Mouse (Mus musculus): ENCODE results near the gene Hsd17b10. TPM values are rescaled to one million over a fixed set of nuclear protein-coding genes. Genes with fewer than 3 reads are reported as not detected.

Gene Hsd17b10
- polyA plus RNA-seq, 1 experiment, result 69.7 TPM

DNA sequence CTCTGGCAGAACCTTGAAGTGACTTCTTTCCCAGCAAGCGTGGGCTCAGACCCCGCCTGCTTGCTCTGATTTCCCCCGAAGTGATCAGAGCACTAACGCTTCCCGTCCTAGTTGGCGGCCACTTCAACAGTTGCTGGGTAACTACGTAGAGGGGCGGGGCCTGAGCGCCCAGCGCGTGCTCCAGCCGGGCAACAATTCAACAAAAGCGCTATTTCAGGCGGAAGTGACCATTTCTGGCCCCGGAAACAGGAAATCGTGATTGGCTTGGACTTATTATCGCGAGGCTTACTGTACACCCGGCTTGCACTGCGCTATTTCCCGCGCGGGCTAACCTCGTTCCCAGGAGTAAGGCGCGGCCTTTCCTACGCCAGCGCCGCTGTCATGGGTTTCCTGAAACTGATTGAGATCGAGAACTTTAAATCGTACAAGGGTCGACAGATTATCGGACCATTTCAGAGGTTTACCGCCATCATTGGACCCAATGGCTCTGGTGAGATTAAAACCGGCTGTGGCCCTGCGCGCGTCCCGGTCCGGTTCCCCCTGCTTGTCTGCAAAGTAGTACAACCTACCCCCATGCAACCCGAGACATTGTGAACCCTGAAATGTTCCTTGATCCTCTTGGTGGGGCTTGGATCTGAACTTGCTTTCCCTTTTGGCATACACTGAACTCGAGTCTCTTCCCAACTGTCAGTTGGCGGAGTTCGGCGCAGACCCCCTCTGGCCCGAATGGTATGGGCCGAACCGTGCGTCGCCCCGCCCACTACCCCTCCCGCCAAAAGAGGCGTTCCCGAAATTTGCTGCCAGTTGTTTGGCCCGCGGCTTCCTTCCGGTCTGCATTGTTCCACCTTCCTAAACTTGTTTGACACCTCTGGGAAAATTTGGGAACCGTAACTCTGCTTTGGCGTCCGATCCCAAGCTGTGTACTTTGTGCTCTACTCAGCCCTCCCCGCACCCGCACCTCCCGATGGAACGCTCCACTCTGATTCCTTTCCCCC lies 14.8 kb downstream of the Hsd17b10 start, which contains the start of the genes Ribc1 and Smc1a:
Ribc1 (minus strand) TSS at position 145 of the 995 bp plus-strand sequence.
Smc1a (plus strand) TSS at position 278 of the 995 bp plus-strand sequence.
- peak; percentile 83 for DNase-seq
- WGBS, result under 1% methylated on average over 64 of the region's 64 CpGs
- Histone ChIP-seq H3K4me3 (ENCODE audit: control insufficient read depth, insufficient read depth, low read length) (peak within 1 kb of the TSS; percentile 94), H3K4me1 (replicated peaks; ENCODE audit: control insufficient read depth, insufficient read depth, low read length) (peaks cover 5% of the 10 kb centered on the region), H3K36me3 (ENCODE audit: control insufficient read depth, insufficient read depth, low read length) (no peaks in the 10 kb centered on the region), H3K27me3 (ENCODE audit: control insufficient read depth, insufficient read depth, low read length) (no peaks in the 10 kb centered on the region), H3K27ac (ENCODE audit: control insufficient read depth, insufficient read depth, low read length) (peak within 1 kb of the TSS; percentile 84)
- TF ChIP-seq POLR2A (IDR thresholded peaks at IDR 0.05; ENCODE audit: control insufficient read depth, extremely low read depth, insufficient read depth, low read length, poor library complexity) (peak; percentile 39; the same call in 1 of the 2 replicates), CTCF (IDR thresholded peaks at IDR 0.05; ENCODE audit: borderline replicate concordance, control insufficient read depth, extremely low read depth, insufficient read depth, low read length, poor library complexity) (no peak)

GRCm38 (mm10) chrX:152017186-152017585 lies 15.5 kb downstream of the Hsd17b10 start:
- no peak for DNase-seq
- TF ChIP-seq POLR2A (IDR thresholded peaks at IDR 0.05; ENCODE audit: control insufficient read depth, extremely low read depth, insufficient read depth, low read length, poor library complexity) (no peak), CTCF (IDR thresholded peaks at IDR 0.05; ENCODE audit: borderline replicate concordance, control insufficient read depth, extremely low read depth, insufficient read depth, low read length, poor library complexity) (no peak)
- H3K4me1 ChIP-seq (replicated peaks; ENCODE audit: control insufficient read depth, insufficient read depth, low read length), result peaks cover 5% of the 10 kb centered on the region
- 2% methylated on average over 14 of the region's 14 CpGs for WGBS
- H3K36me3 ChIP-seq (ENCODE audit: control insufficient read depth, insufficient read depth, low read length), result no peaks in the 10 kb centered on the region
- H3K27ac ChIP-seq (ENCODE audit: control insufficient read depth, insufficient read depth, low read length), result peak overlapping the region; percentile 21; the same call in 1 of the 2 replicates
- H3K4me3 ChIP-seq (ENCODE audit: control insufficient read depth, insufficient read depth, low read length), result peak overlapping the region; percentile 94
- no peaks in the 10 kb centered on the region for H3K27me3 ChIP-seq (ENCODE audit: control insufficient read depth, insufficient read depth, low read length)

GRCm38 (mm10) chrX:152019294-152019693 lies 17.6 kb downstream of the Hsd17b10 start:
- H3K27me3 ChIP-seq (ENCODE audit: control insufficient read depth, insufficient read depth, low read length), result no peaks in the 10 kb centered on the region
- peaks cover 5% of the 10 kb centered on the region for H3K4me1 ChIP-seq (replicated peaks; ENCODE audit: control insufficient read depth, insufficient read depth, low read length)
- TF ChIP-seq POLR2A (IDR thresholded peaks at IDR 0.05; ENCODE audit: control insufficient read depth, extremely low read depth, insufficient read depth, low read length, poor library complexity) (no peak), CTCF (IDR thresholded peaks at IDR 0.05; ENCODE audit: borderline replicate concordance, control insufficient read depth, extremely low read depth, insufficient read depth, low read length, poor library complexity) (no peak)
- DNase-seq, result no peak
- no peak overlapping the region for H3K27ac ChIP-seq (ENCODE audit: control insufficient read depth, insufficient read depth, low read length)
- H3K4me3 ChIP-seq (ENCODE audit: control insufficient read depth, insufficient read depth, low read length), result no peak overlapping the region
- no peaks in the 10 kb centered on the region for H3K36me3 ChIP-seq (ENCODE audit: control insufficient read depth, insufficient read depth, low read length)
- WGBS, result 12% methylated on average over 2 of the region's 2 CpGs

- DNase-seq, result no peak
- H3K4me1 ChIP-seq (replicated peaks; ENCODE audit: control insufficient read depth, insufficient read depth, low read length), result no peaks in the 10 kb centered on the region
- peaks cover 33% of the 10 kb centered on the region for H3K36me3 ChIP-seq (ENCODE audit: control insufficient read depth, insufficient read depth, low read length)
- H3K27ac ChIP-seq (ENCODE audit: control insufficient read depth, insufficient read depth, low read length), result no peak overlapping the region
- no peaks in the 10 kb centered on the region for H3K27me3 ChIP-seq (ENCODE audit: control insufficient read depth, insufficient read depth, low read length)
- H3K4me3 ChIP-seq (ENCODE audit: control insufficient read depth, insufficient read depth, low read length), result no peak overlapping the region
- TF ChIP-seq POLR2A (IDR thresholded peaks at IDR 0.05; ENCODE audit: control insufficient read depth, extremely low read depth, insufficient read depth, low read length, poor library complexity), result no peak
- TF ChIP-seq CTCF (IDR thresholded peaks at IDR 0.05; ENCODE audit: borderline replicate concordance, control insufficient read depth, extremely low read depth, insufficient read depth, low read length, poor library complexity), result no peak
Measured at GRCm38 (mm10) chrX:152039865-152040264, 38.2 kb downstream of the Hsd17b10 start.

DNA sequence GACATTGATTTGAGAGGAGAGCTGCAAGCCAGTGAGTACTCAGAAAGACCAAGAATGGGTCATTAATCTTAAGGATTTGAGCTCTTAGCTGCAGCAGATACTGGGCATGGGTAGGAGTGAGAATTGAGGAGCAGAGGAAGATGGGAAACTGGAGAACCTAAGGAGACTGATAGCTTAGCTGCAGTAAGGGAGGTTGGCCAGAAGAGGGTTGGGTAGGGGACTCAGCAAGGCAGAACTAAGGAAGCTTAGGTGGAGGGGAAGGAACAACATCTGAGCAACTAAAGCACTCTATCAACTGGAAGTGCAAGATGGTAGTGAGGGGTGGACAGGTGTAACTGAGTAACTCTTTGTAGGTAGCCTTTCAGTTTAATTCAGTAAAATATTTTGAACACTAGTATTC lies 45.6 kb downstream of the Hsd17b10 start:
- H3K27me3 ChIP-seq (ENCODE audit: control insufficient read depth, insufficient read depth, low read length), result no peaks in the 10 kb centered on the region
- no peak for TF ChIP-seq CTCF (IDR thresholded peaks at IDR 0.05; ENCODE audit: borderline replicate concordance, control insufficient read depth, extremely low read depth, insufficient read depth, low read length, poor library complexity)
- TF ChIP-seq POLR2A (IDR thresholded peaks at IDR 0.05; ENCODE audit: control insufficient read depth, extremely low read depth, insufficient read depth, low read length, poor library complexity), result no peak
- no peak overlapping the region for H3K27ac ChIP-seq (ENCODE audit: control insufficient read depth, insufficient read depth, low read length)
- H3K4me1 ChIP-seq (replicated peaks; ENCODE audit: control insufficient read depth, insufficient read depth, low read length), result no peaks in the 10 kb centered on the region
- H3K4me3 ChIP-seq (ENCODE audit: control insufficient read depth, insufficient read depth, low read length), result no peak overlapping the region
- DNase-seq, result no peak
- H3K36me3 ChIP-seq (ENCODE audit: control insufficient read depth, insufficient read depth, low read length), result peaks cover 28% of the 10 kb centered on the region

DNA sequence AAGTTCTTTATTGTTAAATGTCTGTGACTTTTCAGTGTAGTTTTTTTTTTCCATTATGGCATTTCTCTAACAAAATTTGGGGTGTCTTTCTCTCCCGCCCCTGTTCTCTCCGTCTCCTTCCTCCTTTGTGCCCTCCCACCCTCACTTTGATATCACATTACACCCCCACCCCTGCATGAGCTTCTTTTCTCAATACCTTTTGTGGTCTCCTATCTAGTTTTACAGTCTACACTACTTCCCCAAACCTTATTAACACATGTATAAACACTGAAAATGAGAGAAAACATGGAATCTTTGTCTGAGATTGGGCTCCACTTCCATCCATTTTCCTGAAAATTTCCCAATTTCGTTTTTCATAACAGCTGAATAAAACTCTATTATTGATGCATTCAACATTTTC lies 50.9 kb downstream of the Hsd17b10 start:
- WGBS, result 81% methylated on average over 3 of the region's 3 CpGs
- H3K4me1 ChIP-seq (replicated peaks; ENCODE audit: control insufficient read depth, insufficient read depth, low read length), result no peaks in the 10 kb centered on the region
- TF ChIP-seq POLR2A (IDR thresholded peaks at IDR 0.05; ENCODE audit: control insufficient read depth, extremely low read depth, insufficient read depth, low read length, poor library complexity) (no peak), CTCF (IDR thresholded peaks at IDR 0.05; ENCODE audit: borderline replicate concordance, control insufficient read depth, extremely low read depth, insufficient read depth, low read length, poor library complexity) (no peak)
- peaks cover 17% of the 10 kb centered on the region for H3K36me3 ChIP-seq (ENCODE audit: control insufficient read depth, insufficient read depth, low read length)
- no peak overlapping the region for H3K27ac ChIP-seq (ENCODE audit: control insufficient read depth, insufficient read depth, low read length)
- no peak overlapping the region for H3K4me3 ChIP-seq (ENCODE audit: control insufficient read depth, insufficient read depth, low read length)
- no peak for DNase-seq
- H3K27me3 ChIP-seq (ENCODE audit: control insufficient read depth, insufficient read depth, low read length), result no peaks in the 10 kb centered on the region

Other genes with a start within 250 kb of the Hsd17b10 start
- gene Huwe1, start 201.0 kb upstream of the Hsd17b10 start, polyA plus RNA-seq (2012; rRNA removed), result 96.9 and 100 TPM in 2 replicates
- gene Ribc1, start 14.4 kb downstream of the Hsd17b10 start, polyA plus RNA-seq (2012; rRNA removed), result 0.27 and 0.54 TPM in 2 replicates
- 47.2 and 49.5 TPM in 2 replicates for gene Smc1a, start 14.6 kb downstream of the Hsd17b10 start, polyA plus RNA-seq (2012; rRNA removed)
- gene Iqsec2, start 142.4 kb downstream of the Hsd17b10 start, polyA plus RNA-seq (2012; rRNA removed), result 6.0 and 9.7 TPM in 2 replicates
- 92.5 and 114 TPM in 2 replicates for gene Kdm5c, start 231.2 kb downstream of the Hsd17b10 start, polyA plus RNA-seq (2012; rRNA removed)

Measured in thymus, adult 2 months (tissue).